Mouse (Mus musculus): ENCODE results near the gene Vwce. TPM values are rescaled to one million over a fixed set of nuclear protein-coding genes. Genes with fewer than 3 reads are reported as not detected.
A peak's percentile ranks its signal among the peaks of the same experiment; 100 is the strongest.

Gene Vwce
- total RNA-seq, 2 experiments from 2014 or later = not detected

DNA sequence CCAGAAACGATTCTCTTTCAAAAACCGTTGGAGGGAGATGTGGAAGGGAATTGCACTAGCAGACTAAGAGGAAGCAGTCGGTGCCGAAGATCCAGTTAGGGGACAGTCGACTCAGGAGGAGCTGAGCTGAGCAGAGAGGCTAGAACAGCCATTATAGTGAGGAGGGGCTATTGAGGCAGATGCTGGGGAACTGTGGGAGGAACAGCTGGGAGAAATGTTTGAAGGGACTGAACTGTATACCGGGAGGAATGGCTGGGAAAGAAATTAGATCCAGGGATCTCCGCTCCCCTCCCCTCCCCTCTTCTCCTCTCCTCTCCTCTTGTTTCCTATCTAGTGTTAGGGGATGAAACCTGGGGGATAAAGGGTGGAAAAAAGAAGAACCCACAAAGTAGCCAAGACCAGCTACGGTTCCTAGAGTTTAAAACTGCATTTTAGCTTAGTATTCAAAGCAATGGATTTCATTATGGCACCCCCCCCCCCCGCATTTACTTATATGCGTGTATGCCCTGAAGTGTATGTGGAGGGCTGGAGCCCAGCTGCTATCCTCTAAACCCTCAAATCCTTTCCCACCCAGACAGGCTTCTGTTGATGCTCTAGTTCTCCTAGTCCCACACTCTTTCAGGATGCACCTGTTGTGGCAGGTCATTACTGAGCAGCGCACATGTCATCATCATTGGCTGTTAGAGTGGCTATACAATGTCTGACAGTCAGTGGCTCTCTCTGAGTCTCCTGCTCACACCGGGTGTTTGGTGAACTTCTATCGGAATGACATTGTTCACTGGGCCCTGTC, 6.8 kb downstream of the Vwce start:
- no peak for ATAC-seq (ENCODE audit: poor library complexity, severe bottlenecking)

DNA sequence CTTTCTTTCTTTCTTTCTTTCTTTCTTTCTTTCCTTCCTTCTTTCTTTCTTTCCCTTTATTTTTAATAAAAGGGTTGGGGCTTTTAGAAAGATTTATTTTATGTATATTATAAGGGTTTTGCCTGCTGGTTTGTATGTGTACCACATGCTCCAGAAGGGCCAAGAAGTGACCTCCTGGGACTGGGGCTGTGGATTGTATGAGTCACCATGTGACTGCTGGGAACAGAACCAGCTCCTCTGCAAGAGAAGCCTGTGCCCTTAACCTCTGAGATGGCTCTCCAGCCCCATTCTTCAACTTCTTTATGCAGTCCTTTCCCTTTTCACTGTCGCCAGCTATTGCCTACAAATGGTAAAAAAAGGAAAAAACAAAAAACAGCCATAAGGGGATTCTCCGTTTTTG, 11.6 kb downstream of the Vwce start:
- no peak for ATAC-seq (ENCODE audit: poor library complexity, severe bottlenecking)

DNA sequence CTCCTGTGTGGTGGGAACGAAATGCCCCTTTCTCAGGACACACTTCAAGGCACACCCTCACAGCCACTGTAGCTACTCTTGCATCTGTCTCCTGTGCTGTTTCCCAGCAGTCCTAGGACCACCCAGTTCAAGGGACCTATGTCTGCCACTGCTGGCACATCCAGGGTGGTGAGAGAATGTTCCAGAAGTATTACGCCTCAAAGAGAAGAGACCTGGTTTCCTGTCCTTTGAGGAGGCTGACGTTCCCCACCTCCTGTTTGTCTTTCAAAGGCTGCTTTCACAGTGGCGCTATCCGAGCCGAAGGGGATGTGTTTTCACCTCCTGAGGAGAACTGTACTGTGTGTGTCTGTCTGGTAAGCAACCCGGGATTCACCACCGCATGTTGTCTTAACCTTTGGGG, 14.1 kb downstream of the Vwce start:
- no peak for ATAC-seq (ENCODE audit: poor library complexity, severe bottlenecking)

DNA sequence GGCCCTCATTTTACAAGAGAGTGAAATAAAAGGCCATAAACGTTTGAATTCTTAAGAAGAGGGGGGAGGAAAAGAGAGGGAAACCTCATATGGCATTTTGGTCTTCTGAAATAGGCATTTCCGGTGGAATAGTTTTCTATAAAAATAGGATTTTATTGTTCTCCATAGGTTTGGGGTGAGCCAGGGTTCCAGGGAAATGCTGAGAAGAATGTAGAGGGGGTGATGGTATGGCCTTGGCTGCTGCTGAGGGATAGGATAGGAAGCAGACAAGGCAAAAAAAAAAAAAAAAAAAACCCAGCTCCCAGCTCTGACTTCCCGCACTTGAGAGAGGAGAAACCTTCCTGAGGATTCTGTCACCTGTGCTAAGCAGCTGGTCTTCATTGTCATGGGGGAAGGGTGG, 22.0 kb downstream of the Vwce start:
- no peak for ATAC-seq (ENCODE audit: poor library complexity, severe bottlenecking)

DNA sequence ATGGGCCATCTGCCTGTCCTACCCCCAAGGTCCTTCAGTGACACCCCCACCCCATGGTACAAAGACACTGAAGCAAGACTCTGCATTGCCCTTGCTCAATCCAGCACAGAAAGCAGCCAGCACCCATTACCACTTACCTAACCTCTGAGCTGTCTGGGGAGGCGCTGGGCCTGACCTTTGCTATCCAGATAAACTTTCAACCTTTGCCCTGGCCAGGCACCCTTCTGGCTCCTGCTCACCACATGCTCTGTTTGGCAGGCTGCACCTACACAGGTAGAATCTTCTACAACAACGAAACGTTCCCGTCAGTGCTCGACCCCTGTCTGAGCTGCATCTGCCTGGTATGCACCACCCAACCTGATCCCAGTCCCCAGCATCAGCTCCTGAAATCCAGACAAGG, 23.7 kb downstream of the Vwce start:
- ATAC-seq (ENCODE audit: poor library complexity, severe bottlenecking) = no peak

DNA sequence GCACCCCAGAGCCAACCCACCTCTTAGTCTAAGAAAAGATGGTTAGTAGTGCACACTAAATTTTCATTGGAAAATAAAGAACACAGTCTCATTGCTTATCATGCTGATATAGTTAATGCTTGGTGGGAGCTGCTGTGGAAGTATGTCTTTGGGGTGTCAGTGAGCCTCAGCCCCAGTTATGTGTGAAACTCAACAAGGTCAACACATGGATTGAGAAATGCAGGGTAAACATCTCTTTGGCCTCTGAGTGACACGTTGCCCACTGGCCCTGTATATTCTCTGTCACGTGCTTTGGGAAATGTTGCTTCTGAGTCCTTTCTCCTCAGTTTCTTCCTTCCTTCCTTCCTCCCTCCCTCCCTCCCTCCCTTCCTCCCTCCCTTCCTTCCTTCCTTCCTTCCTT, 24.4 kb downstream of the Vwce start:
- no peak for ATAC-seq (ENCODE audit: poor library complexity, severe bottlenecking)

DNA sequence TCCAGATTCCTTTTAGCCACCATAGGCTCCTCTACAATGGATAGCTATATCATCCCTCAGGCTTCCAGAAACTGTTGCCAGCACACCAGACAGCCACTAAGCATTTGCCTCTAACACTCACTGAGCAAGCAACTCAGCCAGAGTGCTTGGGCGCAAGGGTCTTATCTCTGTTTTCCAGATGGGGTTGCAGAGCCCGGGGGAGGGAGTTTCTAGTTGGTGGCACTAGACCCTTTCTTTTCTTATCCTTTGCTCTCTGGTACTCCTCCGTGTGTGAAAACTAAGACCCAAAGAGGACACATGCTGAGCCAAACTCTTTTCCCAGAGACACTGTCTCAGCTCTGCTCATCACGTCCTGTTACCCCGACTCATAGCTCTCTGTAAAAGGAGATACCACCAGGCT, 27.4 kb downstream of the Vwce start:
- ATAC-seq (ENCODE audit: poor library complexity, severe bottlenecking) = no peak

DNA sequence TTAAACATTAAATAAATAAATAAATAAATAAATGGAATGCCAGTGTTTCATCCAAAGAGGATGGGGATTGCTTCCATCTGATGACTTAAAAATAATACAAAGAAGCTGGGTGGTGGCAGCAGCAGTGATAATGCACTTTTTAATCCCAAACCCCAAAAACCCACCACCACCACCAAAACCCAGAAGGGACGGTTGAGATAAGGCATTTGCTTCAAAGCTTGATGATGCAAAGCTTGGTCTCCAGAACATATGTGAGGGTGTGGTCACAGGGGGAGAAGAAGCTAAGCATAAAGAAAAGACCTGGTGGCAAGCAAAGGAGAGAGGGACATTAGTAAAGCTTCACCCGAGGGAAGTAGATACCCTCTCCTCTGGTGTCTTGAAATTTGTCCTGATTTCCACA, 27.9 kb downstream of the Vwce start:
- no peak for ATAC-seq (ENCODE audit: poor library complexity, severe bottlenecking)

DNA sequence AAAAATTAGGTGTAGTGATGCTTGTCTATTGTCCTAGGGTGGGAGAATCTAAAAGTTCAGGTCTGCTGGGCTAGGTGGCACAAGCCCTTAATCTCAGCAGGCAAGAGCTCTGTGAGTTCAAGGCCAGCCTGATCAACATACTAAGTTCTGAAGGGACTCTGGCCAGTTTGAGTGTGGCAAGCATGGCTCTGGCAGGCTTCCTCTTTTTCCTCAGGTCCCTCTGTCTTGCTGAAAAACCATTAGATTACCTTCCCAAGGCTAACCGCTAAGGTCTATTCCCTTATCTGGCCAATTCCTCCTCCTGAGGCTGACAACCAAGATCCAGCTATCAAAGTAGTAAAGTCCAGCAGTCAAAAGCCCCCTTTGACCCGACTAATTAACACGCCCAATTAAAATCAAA, 28.7 kb downstream of the Vwce start:
- no peak for ATAC-seq (ENCODE audit: poor library complexity, severe bottlenecking)

DNA sequence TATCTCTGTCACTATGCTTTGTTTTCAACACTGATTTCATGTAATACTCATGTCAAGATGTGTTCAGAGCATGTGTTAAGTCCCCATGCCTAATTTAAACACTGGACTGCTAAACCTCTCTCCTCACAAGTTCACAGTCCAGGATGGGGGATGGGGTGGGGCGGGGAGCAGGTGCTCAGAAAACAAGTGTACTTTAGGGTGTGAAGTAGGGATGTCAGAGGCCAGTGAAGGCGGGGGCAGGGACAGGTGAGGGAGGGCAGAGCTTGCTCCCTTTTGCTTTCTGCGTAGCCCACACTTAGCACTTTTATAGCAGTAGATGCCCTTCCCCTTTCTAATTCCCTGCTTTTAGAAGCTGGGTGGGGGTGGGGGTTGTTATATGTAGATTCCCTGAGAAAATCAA, 31.1 kb downstream of the Vwce start:
- ATAC-seq (ENCODE audit: poor library complexity, severe bottlenecking) = no peak

DNA sequence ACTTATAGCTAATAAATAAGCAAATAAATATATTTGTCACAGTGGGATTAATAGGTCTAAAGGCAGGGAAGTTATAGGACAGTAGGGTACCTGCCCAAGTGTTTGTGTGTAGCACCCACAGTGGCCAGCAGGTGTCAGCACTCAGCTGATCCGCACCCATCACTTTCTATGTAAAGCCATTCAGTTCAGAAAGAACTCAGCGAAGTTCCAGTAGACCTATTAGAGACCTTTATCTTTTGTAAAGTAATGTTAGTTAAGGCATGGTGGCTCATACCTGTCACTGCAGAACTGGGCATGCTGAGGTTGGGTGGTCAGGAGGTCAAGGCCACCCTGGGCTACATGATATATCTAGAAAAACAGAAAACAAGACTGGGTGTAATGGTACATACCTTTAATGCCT, 31.5 kb downstream of the Vwce start:
- peak; percentile 94 for ATAC-seq (ENCODE audit: poor library complexity, severe bottlenecking)

DNA sequence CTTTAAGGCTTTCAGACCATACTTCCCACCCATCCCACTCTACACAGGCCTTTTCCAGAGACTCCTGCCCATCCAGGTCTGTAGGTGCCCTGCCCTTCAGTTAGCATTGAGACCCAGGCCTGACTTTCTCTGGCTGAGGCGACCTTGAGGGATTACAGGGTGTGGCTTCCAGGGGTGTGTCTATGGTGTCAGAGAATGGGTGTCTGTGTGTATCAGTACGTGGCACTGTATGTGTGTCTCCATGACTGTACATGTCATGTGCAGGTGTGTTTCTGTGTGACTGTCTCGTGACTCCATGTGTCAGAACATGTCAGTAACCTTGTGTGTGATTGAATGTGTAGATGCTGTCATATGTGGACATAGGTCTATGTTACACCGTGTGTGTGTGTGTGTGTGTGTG, 37.3 kb downstream of the Vwce start:
- no peak for ATAC-seq (ENCODE audit: poor library complexity, severe bottlenecking)

DNA sequence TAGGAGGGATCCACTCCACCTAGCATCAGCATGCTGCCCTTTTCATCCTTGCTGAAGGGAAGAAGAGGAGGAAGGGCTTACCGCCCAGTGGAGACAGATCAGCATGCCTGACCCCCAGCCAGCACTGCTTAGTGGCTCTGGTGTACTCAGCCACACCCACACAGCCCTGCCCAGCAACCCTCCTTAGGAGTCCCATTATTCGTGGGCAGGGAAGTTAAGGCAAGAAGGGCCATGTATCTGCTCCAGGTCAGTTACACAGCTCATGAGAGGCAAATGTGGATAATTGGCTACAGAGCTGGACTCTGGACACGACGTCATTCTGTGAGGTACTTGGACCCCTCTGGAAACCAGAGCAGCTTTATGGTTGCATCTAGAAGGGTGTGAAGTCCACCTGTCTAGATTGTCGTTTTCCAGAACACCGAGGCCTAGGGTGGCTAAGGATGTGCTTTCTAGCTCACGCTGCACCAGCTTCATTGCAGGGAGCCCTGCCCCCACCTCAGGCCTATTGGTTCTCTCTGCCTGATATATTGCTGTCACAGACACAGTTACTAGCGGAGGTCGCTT, 37.9 kb downstream of the Vwce start:
- ATAC-seq (ENCODE audit: poor library complexity, severe bottlenecking) = no peak

DNA sequence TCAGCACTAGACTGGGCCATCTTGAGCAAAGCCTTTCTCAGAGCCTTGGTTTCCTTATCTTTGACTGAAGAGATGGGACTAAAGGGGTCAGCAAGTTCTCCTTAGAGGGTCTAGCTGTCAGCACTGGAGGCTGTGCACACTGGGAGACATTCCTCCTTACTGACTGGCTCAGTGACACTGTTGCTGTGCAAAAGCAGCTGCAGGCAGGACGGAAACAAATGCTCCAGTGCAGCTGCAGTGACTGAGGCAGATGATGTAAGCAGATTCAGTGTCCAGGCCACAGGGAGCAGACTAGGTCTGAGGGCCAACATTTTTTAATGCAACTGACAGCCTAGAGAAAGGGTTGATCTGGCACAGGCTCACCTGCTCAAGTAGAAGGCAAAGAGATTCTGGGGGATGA, 39.3 kb downstream of the Vwce start:
- no peak for ATAC-seq (ENCODE audit: poor library complexity, severe bottlenecking)

DNA sequence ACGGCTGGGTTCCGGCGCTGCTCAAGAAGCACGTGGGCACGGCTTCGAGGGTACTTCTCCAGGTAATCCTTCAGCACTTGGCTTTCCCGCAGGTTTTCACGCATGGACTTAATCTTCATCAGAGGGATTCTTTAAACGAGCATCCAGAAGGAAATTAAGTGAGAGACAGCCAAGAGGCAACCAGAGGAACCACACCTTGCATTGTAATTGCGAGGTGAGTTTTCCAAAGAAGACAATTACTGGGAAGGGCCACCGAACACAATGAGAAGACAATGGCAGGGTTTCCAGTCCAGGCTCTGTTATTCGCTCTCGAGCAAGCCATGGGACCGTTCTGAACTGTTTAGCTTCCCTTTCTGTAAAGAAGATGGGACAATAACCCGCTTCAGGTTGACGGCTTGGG, 42.6 kb downstream of the Vwce start:
- no peak for ATAC-seq (ENCODE audit: poor library complexity, severe bottlenecking)

DNA sequence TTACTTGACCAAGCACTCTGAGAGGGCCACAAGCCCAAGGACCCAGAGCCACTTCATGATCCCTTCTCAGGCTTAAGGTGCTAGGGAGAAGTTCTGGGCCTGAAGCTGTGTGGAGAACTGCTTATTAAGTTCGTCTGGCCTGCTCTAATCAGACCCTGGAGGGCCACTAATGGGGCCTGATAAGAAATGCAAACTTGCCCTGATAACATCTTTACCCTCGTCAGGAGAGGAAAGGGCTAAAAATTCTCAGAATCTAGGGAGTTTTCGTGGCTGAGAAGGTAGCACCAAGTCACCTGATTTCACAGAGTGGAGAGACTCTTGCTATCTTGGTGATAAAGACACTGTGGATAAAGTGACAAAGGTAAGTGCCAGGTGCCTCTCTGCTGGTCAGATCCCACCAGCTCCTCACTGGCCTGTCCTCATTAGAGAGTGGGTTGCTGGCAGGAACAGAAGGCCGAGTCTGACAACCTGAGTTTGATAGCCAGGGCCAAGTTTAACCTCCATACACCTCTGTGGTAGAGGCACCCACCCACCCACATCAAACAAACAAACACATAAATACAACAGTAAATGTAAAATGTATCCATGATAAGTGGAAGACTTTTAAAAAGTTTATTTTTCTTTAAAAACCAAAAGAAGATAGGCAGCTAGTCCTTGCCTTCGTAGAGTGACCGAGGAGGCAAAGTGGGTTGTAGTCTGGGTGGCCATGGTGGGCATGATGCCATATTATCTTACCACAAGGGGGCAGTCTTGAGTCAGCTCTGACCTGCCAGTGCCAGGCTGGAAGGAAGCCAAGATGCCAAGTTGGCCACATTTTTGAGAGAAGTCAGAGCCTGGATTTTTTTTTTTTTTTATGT, 44.1 kb downstream of the Vwce start, which contains the start of gene Pga5:
Gene Pga5, minus strand, starts transcription at position 157 of the 857 bp plus-strand sequence.
- ATAC-seq (ENCODE audit: poor library complexity, severe bottlenecking) = peak; percentile 83

DNA sequence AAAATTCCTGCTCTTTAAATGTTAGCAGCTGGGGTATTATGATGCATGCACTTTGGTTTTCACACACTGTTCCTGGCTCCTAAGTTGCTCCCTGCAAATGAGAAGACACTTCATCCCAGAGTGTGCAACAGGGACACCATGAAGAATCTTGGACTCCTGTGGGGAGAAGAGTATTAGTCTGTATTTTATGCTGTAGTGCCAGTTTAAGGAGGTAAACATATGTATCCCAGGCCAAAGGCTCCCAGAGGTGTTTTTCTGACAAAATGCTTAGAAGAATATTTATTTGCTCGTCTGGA, 44.7 kb downstream of the Vwce start:
- no peak for ATAC-seq (ENCODE audit: poor library complexity, severe bottlenecking)

DNA sequence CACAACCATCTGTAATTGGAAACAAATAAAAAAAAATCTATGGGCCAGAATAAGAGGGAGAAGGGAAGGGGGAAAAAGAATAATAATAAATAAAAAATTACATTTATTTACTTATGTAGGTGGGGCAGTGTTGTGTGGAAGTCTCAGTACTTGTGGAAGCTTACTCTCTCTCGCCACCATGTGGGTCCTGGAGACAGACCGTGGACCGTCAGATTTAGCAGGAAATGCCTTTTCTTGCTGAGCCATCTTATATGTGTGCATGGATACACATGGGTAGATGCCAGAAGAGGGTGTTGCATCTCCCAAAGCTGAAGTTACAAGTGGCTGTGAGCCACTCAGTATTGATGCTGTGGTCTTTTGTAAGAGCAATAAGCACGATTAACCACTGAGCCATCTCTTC, 47.6 kb downstream of the Vwce start:
- ATAC-seq (ENCODE audit: poor library complexity, severe bottlenecking) = no peak

DNA sequence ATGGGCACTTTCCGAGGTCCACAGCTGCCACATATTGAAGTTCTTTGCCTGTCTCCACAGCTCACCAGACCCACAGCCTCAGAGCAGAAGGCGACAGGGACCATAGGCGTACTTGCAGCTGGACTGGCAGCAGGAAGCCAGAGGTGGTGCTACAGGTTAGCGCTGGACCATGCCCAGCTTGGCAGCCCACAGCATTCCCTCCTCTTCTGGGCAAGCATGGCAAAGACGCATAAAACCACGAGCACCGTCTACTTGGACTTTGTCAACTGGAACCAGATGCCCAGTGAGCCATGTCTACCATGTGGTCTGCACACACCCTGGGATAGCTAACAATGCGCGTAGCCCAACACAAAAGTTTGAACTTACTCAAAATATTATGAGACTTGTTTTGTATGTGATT, 51.1 kb downstream of the Vwce start:
- no peak for ATAC-seq (ENCODE audit: poor library complexity, severe bottlenecking)

DNA sequence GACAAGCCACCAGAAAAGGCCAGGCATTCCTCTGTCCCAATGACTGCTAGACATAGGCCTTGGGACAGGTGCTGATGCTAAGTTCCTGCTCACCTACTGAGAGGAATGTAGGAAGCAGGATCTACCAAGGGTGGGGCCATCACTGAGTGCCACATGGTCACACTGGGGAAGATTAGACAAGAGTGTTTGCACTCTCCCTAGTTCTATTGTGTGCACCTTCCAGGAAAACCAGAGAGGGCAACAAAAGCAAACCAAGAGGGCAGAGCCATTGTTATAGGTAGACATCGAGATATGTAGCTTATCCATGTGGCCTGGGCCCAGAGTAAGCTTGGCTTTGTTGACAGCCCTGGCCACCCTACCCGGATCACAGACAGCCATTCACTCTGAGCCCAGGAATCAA, 51.7 kb downstream of the Vwce start:
- ATAC-seq (ENCODE audit: poor library complexity, severe bottlenecking) = no peak

DNA sequence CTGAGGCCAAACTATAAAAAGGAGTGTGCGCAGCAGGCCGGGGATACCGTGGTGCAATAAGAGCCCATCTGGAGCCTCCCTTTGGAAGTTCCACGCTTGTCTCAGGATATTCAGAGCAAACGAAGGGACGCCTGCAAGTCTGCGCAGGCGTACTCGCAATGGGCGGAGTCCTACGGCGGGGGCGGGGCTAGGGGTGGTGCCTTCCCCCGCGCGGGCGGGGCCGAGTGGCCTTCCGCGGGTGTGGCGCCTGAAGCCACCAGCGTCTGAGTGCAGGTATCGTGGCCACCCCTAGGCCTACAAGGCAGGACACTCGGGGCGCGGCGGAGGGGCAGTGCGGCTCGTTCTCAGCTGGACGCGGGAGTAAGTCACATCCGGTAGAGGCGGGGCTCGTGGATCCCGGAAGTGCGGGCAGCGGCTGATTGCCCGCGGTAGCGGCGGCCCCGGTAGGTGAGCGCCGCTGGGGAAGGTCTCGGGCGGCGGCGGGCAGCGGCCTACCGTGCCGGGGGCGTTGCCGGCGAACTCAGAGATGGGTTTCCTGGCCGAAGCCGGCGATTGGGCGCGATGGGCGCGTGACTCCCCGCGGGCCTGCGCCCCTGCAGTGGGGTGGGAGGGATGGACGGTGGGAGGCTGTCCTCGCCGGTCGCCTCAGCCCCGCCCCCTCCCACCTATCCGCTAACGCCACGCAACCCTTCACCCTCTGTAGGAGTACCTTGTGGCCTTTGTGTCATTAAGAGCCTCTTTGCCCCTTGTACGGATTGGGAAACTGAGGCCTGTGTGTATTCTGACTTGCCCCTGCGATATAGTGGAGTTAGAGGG, 54.7 kb downstream of the Vwce start, which contains the start of gene Vps37c:
Gene Vps37c, plus strand, starts transcription at position 199 of the 816 bp plus-strand sequence.
- peak; percentile 94 for ATAC-seq (ENCODE audit: poor library complexity, severe bottlenecking)

Data from megakaryocyte, adult 5-6 weeks (primary cell).